Comparison of ENCODE assay signal across 8 mouse cellular contexts in genomic region chr10:59898180-59898778, GRCm38 (mm10). TPM values are rescaled to one million over a fixed set of nuclear protein-coding genes. Genes with fewer than 3 reads are reported as not detected.
A peak's percentile ranks its signal among the peaks of the same experiment; 100 is the strongest.
DNase-seq lines count a peak whose midpoint lies in the region; ATAC-seq lines count a peak whose summit lies in the region.

No protein-coding gene starts in this region.

- H3K9ac ChIP-seq in lung, embryonic 15.5 days: 0 out of 2 replicates have a peak overlapping the region, but pooled peaks have one; percentile 10
- H3K9ac ChIP-seq in forebrain, embryonic 12.5 days: peak overlapping the region; percentile 36
- H3K9ac ChIP-seq in intestine, embryonic 15.5 days: no peak overlapping the region
- no peak overlapping the region for H3K9ac ChIP-seq in neural tube, embryonic 14.5 days (replicated peaks; ENCODE audit: low read depth, low read length)

- no peaks in the 10 kb centered on the region for H3K9me3 ChIP-seq in lung, embryonic 15.5 days
- no peaks in the 10 kb centered on the region for H3K9me3 ChIP-seq in forebrain, embryonic 12.5 days
- H3K9me3 ChIP-seq in intestine, embryonic 15.5 days: no peaks in the 10 kb centered on the region
- no peaks in the 10 kb centered on the region for H3K9me3 ChIP-seq in neural tube, embryonic 14.5 days (ENCODE audit: control insufficient read depth, low read length)

- no peak overlapping the region for H3K4me2 ChIP-seq in lung, embryonic 15.5 days
- H3K4me2 ChIP-seq in forebrain, embryonic 12.5 days: peak overlapping the region; percentile 8; the same call in 1 of the 2 replicates
- H3K4me2 ChIP-seq in intestine, embryonic 15.5 days (replicated peaks): no peak overlapping the region
- H3K4me2 ChIP-seq in neural tube, embryonic 14.5 days (ENCODE audit: low read depth, low read length): no peak overlapping the region

- 75% methylated on average over 9 of the region's 9 CpGs for WGBS in lung, embryonic 15.5 days
- 58% methylated on average over 9 of the region's 9 CpGs for WGBS in forebrain, embryonic 12.5 days
- WGBS in intestine, embryonic 15.5 days: 67% methylated on average over 9 of the region's 9 CpGs
- 38% methylated on average over 9 of the region's 9 CpGs for WGBS in neural tube, embryonic 14.5 days

- no peaks in the 10 kb centered on the region for H3K27me3 ChIP-seq in lung, embryonic 15.5 days
- H3K27me3 ChIP-seq in forebrain, embryonic 12.5 days: no peaks in the 10 kb centered on the region
- no peaks in the 10 kb centered on the region for H3K27me3 ChIP-seq in intestine, embryonic 15.5 days (replicated peaks)
- H3K27me3 ChIP-seq in neural tube, embryonic 14.5 days (ENCODE audit: control insufficient read depth, insufficient read depth, low read length): no peaks in the 10 kb centered on the region

- DNase-seq in lung, postnatal 4 days: no peak
- no peak for DNase-seq in cerebellum, adult 9-10 months
- DNase-seq in gastrocnemius, postnatal 10 days: no peak
- no peak for DNase-seq in urinary bladder, postnatal 4 days (ENCODE audit: low spot score in 2 of 2)

- H3K4me3 ChIP-seq in lung, embryonic 15.5 days: no peak overlapping the region
- no peak overlapping the region for H3K4me3 ChIP-seq in forebrain, embryonic 12.5 days (replicated peaks)
- H3K4me3 ChIP-seq in intestine, embryonic 15.5 days (replicated peaks): no peak overlapping the region
- H3K4me3 ChIP-seq in neural tube, embryonic 14.5 days (ENCODE audit: low read depth, low read length): no peak overlapping the region

- no peak for ATAC-seq in lung, embryonic 15.5 days (ENCODE audit: borderline replicate concordance, extremely low read depth, low FRiP score, low TSS enrichment)
- no peak for ATAC-seq in forebrain, embryonic 12.5 days (ENCODE audit: low FRiP score)
- no peak for ATAC-seq in intestine, embryonic 15.5 days
- no peak for ATAC-seq in neural tube, embryonic 14.5 days (ENCODE audit: low read depth)

- H3K27ac ChIP-seq in lung, embryonic 15.5 days: peak overlapping the region; percentile 97
- H3K27ac ChIP-seq in forebrain, embryonic 12.5 days: peak overlapping the region; percentile 100
- H3K27ac ChIP-seq in intestine, embryonic 15.5 days: peak overlapping the region; percentile 95
- H3K27ac ChIP-seq in neural tube, embryonic 14.5 days (ENCODE audit: low read depth, low read length): peak overlapping the region; percentile 94

- H3K4me1 ChIP-seq in lung, embryonic 15.5 days: peaks cover 52% of the 10 kb centered on the region
- peaks cover 87% of the 10 kb centered on the region for H3K4me1 ChIP-seq in forebrain, embryonic 12.5 days
- H3K4me1 ChIP-seq in intestine, embryonic 15.5 days (replicated peaks): peaks cover 55% of the 10 kb centered on the region
- peaks cover 43% of the 10 kb centered on the region for H3K4me1 ChIP-seq in neural tube, embryonic 14.5 days (ENCODE audit: control insufficient read depth, insufficient read depth, low read length)

- peaks cover 45% of the 10 kb centered on the region for H3K36me3 ChIP-seq in lung, embryonic 15.5 days
- H3K36me3 ChIP-seq in forebrain, embryonic 12.5 days (replicated peaks): peaks cover 27% of the 10 kb centered on the region
- H3K36me3 ChIP-seq in intestine, embryonic 15.5 days: peaks cover 34% of the 10 kb centered on the region
- H3K36me3 ChIP-seq in neural tube, embryonic 14.5 days (ENCODE audit: control insufficient read depth, insufficient read depth, low read length): peaks cover 17% of the 10 kb centered on the region; the same call in 1 of the 2 replicates

RNA-seq across cellular contexts. Expression of gene Dnajb12, which starts 18.9 kb away (rescaled TPM):
- 21.0 and 24.1 TPM in 2 replicates for polyA plus RNA-seq in lung, embryonic 15.5 days (2015; fragmentation: Nextera tagmentation; extraction: Ambion mirVana)
- polyA plus RNA-seq in forebrain, embryonic 12.5 days (2016; fragmentation: Nextera tagmentation; extraction: Ambion mirVana): 21.2 and 22.7 TPM in 2 replicates
- 24.5 and 25.2 TPM in 2 replicates for polyA plus RNA-seq in intestine, embryonic 15.5 days (2015; fragmentation: Nextera tagmentation; extraction: Ambion mirVana)
- 22.5 and 23.0 TPM in 2 replicates for polyA plus RNA-seq in neural tube, embryonic 14.5 days (2014; fragmentation: Nextera tagmentation; extraction: Ambion mirVana)
- 10 to 100 TPM; 44.0 to 44.9 TPM for total RNA-seq in gastrocnemius, postnatal 10 days (2021)

RNA-seq across cellular contexts. Expression of gene Ddit4, which starts 53.4 kb away (rescaled TPM):
- polyA plus RNA-seq in lung, embryonic 15.5 days (2015; fragmentation: Nextera tagmentation; extraction: Ambion mirVana): 43.2 and 49.6 TPM in 2 replicates
- 58.9 and 61.6 TPM in 2 replicates for polyA plus RNA-seq in forebrain, embryonic 12.5 days (2016; fragmentation: Nextera tagmentation; extraction: Ambion mirVana)
- polyA plus RNA-seq in intestine, embryonic 15.5 days (2015; fragmentation: Nextera tagmentation; extraction: Ambion mirVana): 35.4 and 35.7 TPM in 2 replicates
- polyA plus RNA-seq in neural tube, embryonic 14.5 days (2014; fragmentation: Nextera tagmentation; extraction: Ambion mirVana): 4.2 and 6.5 TPM in 2 replicates
- 10 to 100 TPM; 14.2 to 39.1 TPM for total RNA-seq in gastrocnemius, postnatal 10 days (2021)

Comparison
In these comparisons a context has a peak if more than half of its experiments do, and no peak if none do; other contexts are left out.
1. H3K9ac ChIP-seq: peak in lung, embryonic 15.5 days (single experiment) and forebrain, embryonic 12.5 days (single experiment); none in intestine, embryonic 15.5 days (single experiment) and neural tube, embryonic 14.5 days (single experiment).
2. Peak in every context shown above with its lines, with median percentiles within 50 percentile points of each other: H3K27ac ChIP-seq.